Mouse (Mus musculus) embryonic fibroblast, embryonic 13.5 days (primary cell): Measurements from ENCODE around the gene Mea1.

Experiments
- CTCF ChIP-seq: IDR thresholded peaks from 2 replicates; pipeline ENCODE4 v1.5.1; 2011; ENCODE audit warnings: mild to moderate bottlenecking, control low read depth, low read length, moderate library complexity, borderline replicate concordance; ENCODE audit not compliant: insufficient read depth
- POLR2A ChIP-seq: IDR thresholded peaks from 2 replicates; pipeline ENCODE4 v1.6.1; 2011; ENCODE audit warnings: low read depth, mild to moderate bottlenecking, control low read depth, low read length, moderate library complexity

- TF ChIP-seq POLR2A (no peak), CTCF (no peak)
Observed at GRCm38 (mm10) chr17:46661351-46661750, 17.2 kb upstream of the Mea1 start.
